Mouse (Mus musculus) cerebellum, adult 9-11 months (tissue): ENCODE results near the gene Crybb1.

Experiments used
- DNase-seq: peaks from one replicate; pipeline ENCODE4 v3.0.0; 2022

Gene Crybb1

DNA sequence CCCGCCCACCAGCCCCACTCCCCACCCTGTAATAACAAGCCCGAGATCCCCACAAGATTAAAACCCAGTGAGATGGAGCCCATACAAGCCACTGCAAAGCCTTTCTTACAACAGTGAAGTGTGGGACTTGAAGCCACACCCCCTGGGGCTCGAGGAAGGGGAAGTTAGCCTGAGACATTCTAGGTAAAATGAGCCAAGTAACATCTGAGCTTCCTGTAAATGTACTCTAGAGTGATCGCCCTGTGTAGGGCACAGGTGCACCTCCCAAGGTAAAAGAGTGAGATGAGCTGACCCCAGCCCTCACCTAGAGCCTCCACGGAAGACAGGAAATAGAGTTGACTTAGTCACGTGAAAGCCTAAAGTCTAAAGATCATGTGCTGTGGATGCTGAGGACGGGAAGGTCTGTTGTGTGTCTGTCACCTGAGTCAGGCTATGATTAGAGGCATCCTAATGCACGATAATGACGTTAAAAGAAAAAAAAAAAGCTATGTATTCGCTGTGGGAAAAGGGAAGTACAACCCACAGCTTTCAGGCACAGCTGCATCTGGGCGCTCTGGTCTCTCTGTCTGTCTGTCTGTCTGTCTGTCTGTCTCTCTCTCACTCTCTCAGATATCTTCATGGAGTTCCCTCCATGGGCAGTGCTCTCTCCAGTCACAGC, 31.5 kb downstream of the Crybb1 start:
- no peak for DNase-seq

DNA sequence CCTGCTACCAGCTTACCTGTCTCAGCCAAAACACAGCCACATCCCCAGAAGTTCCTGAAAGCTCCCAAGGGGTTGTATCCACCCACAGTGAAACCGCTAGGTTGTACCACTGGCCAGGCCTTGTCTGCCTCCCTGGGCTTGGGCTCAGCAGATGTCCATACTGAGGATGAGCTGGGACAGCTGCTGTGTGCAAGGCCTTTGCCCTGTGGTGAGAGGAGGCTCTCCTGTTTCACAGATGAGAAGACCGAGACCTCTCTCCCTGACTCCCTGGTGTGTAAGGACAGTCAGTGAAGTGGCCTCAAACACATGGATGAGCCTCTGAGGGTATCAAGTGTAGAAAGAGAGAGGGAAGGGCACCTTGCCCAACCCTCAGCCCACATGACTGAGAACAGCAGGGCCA, 32.0 kb downstream of the Crybb1 start:
- DNase-seq, result no peak

DNA sequence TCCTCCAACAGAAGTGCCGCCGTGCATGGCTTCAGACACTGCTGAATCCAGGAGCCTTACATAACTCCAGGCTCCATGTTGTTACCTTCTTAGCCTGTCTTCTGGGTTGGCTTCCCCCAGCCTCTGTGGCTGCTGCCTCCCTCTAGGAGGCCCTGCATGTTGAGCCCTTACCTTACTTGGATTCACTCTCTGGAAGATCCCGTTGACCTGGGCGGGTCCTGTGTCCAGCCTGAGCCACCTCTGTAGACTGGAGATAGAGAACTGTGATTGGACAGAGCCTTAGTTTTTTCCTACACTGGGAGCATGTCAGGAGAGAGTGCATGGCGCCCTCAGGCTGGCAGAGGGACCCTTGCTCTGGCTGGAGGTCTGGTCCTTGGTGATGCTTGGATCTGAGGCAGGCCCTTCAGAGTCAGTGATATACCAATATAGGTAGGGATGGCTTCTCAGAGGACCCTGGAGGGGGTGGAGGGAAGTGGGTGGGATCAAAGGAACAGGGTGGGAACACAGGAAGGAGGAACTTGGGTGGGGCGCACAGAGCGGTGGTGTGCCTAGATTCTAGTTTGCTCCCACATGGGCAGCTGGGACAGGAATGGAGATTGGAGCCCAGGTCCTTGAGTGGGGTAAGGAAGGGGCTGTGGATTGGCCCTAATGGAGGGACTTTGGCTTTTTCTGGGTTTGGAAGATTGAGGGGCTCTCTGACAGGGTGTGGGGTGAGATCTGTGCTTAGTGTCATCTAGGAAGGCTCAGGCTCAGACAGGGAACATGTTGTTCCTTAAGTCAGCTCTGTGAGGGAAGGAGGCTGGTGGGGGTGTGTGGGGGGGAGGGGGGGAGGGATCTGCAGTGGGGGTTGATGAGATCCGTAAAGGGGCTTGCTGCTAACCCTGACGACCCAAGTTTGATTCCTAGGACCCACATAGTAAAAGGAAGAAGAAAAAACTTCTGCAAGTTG, 32.9 kb downstream of the Crybb1 start:
- no peak for DNase-seq

DNA sequence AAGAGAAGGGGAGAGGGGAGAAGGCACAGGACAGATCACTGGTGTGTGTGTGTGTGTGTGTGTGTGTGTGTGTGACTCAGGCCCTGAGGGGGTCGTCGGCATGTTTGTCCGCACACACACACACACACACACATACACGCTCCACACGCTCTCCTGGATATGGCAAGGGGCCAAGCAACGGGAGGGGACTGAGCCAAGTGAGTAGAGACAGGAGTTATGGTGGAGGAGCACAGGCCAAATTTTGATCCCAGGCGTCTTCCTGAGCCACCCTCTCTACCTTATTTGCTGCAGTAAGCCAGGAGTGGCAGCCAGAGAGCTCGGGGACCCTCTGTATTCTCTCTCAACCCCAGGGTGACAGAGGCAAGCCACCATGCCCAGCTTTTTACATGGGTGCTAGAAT, 33.6 kb downstream of the Crybb1 start:
- no peak for DNase-seq

DNA sequence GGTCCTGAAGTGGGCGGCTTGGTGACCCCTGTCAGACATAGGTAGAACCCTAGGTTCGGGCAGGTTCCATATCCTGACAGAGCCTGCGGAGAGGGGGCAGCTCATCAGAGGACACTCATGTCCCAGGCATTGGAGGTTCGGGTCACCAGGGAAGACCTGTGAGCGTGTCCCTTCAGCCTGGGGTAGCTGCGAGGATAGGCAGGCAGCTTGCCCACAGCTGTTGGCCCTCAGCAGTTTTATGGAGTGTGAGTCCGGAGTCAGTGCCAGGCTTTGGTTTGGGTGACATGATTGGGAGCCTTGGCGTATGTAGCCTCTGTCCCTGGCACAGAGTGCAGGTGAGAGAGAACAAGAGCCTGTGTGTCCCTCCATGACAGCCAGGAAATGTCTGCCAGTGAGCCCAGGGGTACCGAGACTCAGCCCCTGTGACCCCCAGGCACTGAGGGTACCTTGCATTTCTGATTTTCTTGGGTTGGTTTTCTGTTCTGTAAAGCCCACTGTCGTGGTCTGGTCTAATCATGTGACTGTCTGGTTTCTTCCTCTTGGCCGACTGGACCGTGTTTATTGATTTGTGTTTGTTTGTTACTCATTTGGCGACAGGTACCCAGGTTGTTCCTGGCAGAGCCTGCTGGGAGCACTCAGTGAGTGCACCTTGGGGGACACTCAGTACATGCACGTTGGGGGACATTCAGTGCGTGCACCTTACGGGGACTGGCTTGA, 34.4 kb downstream of the Crybb1 start:
- peak; percentile 72 for DNase-seq

DNA sequence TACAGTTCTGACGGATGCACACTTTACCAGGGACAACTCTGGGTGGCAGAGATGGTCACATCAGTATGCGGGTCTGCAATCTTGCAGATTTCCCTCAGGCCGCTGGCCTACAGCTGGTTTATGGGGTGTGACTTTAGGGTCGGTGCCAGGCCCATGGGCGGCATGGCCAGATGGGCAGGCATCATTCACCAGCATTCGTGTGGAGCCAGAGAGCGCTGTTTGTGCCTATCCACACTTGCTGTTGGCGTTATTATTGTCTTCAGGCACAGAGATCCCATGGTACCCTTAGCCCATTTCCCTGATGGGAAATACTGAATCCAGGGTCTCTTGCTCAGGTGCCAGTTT, 34.9 kb downstream of the Crybb1 start:
- DNase-seq, result no peak

DNA sequence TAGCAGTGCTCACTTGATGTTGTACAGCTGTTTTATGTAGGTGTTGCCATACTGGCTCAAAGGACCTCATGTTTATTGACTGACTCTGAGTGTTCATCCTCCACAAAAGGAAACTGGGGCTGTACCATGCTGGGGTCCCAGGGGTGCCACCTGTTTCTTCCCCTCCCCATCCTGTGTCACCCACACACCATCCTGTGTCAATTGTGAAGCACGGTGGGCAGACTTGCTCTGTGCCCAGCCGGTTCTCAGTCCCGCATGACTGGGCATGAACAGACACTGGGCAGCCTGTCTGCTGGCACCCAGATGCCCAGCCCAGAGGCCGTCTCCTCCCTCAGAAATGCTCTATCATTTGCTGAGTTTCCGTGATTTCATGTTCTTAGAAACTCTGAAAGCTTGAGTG, 36.3 kb downstream of the Crybb1 start:
- no peak for DNase-seq

DNA sequence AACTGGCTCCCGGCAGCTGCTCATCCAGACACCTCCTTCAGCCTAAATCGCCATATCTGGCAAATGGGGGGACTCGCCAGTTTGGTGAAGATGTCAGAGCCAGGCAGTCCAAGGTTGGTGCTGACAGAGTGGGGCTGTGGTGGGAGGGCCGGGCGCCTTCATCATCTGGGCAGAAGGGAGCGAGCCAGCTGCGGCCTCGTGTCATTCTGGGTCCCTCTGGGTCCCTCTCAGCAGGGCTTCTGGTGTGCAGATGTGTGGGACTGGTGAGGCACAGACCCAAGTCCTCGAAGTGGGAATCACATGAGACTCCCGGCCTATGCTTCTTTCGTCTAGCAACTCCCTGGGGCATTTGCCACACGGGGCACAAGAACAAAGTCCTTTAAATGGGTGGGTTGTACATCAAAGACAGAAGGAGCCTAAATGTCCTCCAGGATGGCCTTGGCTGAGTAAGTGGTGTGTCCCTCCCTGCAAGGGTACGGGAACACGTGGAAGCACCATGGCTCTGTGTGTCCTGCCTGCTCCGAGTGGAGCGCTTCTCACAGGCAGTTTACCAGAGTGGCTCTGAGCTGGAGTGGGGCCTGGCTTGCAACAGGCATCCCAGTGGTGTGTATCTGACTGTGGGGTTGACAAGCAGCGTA, 36.8 kb downstream of the Crybb1 start:
- DNase-seq, result no peak

DNA sequence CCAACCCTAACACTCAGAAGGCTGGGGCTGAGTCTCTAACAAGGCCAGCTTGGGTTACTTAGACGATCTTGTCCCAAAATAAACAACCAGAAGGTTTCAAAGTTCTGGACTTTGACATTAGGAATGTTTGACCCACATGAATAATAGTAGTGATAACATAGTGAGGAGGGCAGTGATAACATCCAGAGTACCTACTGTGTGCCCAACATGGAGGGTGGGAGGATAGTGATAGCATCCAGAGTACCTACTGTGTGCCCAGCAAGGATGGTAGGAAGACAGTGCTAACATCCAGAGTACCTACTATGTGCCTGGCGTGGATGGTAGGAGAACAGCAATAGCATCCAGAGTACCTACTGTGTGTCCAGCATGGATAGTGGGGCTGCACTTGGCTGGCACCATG, 38.2 kb downstream of the Crybb1 start:
- no peak for DNase-seq

DNA sequence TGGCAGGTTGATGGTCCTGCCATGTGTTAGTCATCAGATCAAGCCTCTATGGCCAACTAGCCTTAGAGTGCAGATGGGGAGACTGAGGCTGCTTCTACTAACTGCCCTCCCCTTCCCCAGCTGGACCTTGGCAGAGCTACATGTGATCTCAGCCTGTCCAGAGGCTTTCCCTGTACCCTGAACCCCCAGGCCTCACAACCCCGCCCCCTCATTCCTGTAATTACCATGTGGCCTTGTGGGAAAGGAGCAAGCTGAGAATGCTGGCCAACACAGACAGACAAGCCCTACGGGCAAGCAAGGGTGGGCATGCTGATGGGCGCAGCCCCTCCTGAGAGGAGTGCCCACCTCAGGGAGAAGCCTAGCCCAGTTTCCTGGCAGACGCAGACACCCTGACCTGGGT, 39.1 kb downstream of the Crybb1 start:
- DNase-seq, result no peak

DNA sequence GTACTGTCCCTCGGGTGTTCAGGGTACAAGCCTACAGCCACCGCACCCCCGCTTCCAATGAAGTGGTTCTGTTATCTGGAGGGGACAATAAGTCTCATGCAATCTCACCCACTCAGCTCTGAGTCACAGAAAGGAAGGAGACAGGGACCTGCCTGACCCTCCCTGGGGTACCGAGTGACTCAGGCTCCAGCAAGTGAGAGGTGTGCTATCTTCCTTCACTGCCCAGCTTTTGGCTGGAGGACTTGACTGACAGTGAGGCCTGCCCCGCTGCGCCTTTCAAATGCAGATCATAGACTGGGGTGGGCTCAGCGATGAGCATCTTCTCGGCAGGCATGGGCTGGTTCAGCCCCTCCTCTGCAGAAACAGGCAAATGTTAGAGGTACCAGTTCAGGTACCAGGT, 39.5 kb downstream of the Crybb1 start:
- DNase-seq, result no peak

DNA sequence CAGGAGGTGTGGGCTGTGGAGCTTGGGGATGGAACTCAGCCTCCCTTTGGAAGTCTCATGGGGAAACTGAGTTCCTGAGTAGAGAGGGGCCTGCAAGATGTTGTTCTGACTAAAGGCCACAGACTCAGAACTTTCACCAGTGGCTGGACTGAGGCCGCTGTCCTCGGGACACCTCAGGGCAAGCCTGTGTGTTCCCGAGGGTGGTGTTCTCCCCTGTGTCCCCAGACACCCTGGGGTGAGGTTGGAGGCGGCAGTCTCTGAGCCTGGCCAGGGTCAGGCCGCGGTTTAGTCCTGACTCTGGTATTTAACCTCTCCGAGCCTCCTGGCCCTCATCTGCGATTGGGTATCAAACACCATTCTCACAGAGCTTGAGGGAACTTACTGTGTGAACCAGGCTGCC, 39.9 kb downstream of the Crybb1 start:
- no peak for DNase-seq

DNA sequence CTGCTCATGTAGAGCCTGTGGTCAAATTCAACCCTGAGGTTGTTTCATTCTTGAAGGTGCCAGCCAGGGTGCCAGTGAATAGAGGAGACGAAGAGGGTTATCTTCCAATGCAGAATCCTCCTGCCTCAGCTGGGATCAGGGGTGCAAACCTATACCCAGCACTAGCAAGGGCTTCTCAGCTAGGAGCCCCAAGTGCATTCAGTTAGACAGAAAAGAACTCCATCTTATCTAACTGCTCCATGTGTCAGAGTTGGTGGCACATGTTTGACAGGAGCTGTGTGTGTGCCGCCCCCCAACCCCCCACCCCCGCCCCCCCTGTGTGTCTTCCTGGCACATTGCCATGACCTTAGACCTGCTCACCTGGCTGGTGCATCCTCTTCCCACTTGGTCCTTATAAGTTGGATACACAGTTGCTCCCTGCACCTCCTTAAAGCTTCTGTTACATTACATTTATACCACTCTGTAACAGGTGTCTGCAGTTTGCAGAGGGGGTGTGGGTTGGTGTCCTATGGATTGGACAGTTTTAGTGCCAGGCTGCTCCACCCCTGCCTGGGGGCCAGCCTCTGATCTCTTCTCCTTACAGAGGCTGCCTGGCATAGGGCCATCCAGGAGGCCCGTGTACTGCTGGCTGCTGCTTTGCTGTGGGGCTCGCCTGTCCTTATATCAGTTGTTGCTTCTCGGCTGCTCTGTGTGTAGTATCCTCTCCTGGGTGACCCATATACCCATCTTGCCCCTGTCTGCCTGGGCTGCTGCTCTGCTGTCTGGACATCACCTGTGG, 41.0 kb downstream of the Crybb1 start:
- DNase-seq, result peak; percentile 26

DNA sequence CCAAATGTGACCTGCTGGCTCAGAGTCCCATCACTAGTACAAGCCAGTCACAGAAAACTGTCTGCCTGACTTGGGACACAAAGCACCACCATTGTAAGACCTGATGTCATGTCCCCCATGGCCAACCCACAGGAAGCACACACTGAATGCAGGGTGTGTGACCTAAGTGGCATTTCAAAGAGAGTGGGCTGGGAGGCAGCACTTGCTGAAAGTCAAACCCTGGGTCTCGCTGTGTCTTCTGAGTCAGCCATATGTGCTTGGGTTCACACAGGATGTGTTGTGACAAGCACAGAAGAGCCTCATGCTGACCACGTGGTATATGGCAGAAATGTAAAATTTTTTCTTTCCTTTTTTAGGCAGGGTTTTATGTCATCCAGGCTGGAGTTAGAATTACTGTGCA, 41.6 kb downstream of the Crybb1 start:
- no peak for DNase-seq

DNA sequence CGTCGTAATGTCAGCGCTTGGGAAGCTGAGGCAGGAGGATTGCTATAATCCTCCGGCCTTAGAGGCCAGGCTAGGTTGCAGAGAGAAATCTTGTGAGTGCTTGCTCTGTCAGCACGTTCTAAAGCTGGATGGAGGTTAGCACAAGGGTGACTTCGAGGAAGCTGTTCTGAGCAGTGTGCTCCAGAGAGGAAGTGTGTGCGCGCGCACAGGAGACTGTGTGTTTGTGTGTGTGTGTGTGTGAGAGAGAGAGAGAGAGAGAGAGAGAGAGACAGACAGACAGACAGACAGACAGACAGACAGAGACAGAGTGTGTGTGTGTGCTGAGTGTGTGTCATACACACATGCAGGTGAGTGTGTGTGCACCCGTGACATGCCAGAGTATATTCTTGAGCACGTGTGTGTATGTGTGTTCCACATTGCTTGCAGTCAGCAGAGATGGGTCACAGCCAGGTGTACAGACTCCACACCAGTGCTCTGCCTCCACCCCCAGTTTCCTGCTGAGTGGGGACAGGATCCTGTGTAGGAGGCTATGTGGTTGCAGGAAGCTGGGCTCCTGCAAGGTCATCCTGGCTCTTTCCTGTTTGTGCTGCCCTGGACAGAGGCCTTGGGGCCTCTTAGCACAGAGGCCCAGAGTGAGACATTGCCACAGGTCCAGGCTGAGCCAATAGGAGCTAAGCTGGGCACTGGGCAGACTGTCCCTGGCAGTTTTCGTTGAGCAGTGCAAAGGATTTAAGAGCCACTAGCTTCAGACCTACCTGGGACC, 42.8 kb downstream of the Crybb1 start:
- peak; percentile 27 for DNase-seq

DNA sequence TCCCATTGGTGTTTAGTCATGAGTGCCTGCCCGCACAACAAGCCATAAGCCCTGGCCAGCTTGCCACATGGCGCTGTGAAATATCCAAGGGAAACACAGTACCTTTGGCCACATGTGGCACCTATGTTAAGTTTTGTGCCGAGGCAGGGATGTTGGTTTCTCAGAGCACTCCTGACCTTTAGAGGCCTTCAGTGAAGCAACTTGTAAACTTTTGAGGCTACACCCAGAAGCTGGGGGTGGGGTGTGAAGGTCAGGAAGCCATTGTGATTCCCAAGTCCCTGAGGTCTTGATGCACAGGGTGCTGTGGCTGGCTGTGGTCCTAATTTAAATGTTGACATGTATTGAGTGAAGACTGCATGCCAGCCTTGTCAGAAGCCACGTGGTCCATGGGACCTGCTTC, 43.8 kb downstream of the Crybb1 start:
- no peak for DNase-seq

DNA sequence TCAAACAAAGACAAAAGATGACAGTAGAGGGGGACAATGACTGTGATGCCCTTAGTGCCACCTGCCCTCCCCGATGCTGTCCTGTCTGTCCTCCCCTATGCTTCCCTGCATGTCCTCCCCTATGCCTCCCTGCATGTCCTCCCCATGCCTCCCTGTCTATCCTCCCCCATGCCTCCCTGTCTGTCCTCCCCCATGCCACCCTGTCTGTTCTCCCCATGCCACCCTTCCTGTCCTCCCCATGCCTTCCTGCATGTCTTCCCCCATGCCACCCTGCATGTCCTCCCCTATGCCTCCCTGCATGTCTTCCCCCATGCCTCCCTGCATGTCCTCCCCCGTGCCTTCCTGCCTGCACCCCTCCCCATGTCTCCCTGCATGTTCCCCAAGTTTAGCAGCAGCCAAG, 44.5 kb downstream of the Crybb1 start:
- DNase-seq, result no peak

DNA sequence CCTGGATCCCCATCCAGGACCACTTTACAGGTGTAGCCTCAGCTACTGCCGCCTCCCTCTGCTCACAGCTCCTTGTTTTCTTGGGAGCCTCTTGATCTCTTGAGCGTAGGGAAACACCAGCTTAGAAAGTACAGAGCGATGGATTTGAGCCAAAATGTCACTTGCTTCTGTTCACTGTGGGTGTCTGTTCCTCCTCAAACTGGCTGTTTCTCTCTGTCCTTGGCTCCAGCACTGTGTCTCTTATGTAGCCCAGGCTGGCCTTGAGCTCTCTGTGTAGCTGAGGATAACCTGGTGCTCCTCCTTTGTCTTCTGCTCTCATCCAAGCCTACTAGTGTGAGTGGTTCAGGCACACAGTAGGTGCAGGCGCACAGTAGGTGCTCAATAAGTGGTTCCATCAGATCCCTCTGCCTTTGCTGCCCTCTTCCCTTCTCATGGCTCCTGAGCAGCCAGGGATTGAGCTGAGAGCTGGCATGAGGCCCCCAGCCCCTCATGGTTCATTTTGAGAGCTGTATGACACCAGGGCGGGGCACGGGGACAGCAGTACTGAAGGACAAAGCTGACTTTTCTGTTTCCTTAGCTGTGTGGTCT, 45.2 kb downstream of the Crybb1 start:
- no peak for DNase-seq

DNA sequence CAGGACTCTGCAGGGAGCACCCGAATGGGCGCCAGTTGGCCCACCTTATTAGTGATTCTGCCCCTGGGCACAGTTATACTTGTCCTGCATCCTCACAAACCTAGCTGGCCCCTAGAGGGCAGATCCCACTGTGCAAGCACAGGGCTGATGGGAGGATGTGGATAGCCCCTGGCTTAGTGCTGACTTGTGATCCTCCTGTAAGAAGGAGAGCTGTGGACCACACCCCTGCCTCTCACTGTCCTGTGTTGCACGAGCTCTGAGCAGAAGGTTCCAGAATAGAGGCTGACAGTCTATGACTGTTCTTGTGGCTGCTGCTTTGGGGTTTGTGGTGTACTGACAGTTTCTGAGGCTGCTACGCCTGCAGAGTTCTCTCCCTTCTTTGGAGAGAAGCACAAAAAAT, 46.1 kb downstream of the Crybb1 start:
- no peak for DNase-seq

DNA sequence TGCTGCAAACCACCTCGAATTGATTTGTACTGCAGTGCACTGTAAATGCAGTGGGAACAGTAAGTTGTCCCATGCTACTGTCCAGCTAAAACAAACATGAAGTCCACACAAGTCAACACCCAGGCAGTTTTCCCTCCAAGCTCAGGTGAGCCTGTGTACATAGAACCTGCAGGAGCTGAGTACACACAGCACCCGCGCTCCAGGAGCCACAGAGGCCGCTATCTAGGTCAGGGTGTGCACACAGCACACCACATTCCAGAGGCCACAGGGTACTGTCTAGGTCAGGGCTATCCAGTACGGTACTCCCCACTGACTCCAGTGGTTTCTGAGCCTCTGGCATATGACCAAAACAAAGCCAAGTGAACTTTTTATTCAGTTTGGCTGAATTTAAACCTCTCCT, 46.7 kb downstream of the Crybb1 start:
- DNase-seq, result no peak

DNA sequence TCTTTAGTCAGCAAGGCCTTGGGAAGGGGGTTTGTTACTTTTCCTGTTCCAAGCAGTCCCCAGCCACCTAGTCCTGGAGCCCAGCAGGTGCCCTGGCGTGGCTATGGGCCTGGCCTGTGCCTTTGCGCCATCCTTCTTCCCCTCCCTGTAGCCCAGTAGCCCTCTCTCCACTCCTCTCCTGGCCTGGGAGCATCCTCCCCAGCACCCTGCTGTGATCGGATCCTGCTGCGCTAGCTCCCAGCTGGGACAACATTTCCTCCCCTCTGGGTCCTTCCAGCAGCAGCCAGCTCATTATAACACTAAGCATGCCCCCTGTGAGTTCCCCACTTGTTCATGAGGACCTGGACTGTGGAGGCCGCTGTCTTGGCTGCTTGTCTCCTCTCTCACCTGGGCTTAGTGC, 50.2 kb downstream of the Crybb1 start:
- peak; percentile 34 for DNase-seq
